Mouse (Mus musculus): ENCODE data around the gene Wnt10a. TPM values are rescaled to one million over a fixed set of nuclear protein-coding genes. Genes with fewer than 3 reads are reported as not detected.

Gene Wnt10a
- polyA plus RNA-seq, 1 experiment from 2014 or later = 0.21 TPM

DNA sequence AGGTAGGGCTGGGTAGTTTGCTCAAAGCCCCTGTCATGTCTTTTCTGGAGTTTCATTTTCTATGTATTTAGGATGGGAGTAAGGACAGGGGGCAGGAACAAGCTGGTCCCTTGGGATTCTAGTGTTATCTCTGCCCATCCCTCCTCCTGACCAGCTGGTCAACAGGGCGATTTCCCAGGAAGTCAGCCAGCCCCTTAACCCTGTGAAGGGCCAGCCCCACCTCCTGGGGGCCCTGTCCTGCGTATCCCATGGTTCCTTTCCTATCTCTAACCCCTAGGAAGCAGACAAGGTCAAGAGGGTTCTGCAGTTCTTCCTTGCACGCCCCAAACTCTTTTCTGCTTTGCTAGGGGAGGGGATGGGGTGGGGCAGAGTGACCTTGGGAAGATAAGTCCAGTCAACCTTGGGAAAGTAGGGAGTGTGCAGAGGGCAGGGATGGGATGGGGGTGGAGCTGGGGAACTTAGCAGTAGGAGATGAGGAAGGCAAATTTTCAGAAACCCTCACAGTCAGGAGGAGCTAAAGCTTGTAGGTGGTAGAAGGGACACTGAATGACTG is 12.3 kb upstream of the Wnt10a start:
- H3K9ac ChIP-seq = no peak overlapping the region
- 29% methylated on average over 3 of the region's 3 CpGs for WGBS
- no peak for ATAC-seq (ENCODE audit: low FRiP score)

DNA sequence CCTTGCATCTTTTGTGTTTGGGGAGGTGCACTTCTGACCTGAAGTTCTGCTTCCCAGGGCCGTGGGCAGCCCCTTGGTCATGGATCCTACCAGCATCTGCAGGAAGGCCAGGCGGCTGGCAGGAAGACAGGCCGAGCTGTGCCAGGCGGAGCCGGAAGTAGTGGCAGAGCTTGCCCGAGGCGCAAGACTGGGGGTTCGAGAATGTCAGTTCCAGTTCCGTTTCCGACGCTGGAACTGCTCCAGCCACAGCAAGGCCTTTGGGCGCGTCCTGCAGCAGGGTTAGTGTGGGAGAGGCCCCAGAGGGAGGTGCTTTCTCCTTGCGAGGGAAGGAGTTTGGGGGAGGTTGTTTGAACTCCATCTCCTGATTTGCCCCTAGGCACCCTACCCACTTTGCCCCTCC is 9.3 kb upstream of the Wnt10a start:
- Histone ChIP-seq H3K4me3 (replicated peaks; ENCODE audit: low read length) (no peak overlapping the region), H3K9ac (no peak overlapping the region), H3K9me3 (ENCODE audit: control insufficient read depth, low read length) (no peaks in the 10 kb centered on the region), H3K4me2 (replicated peaks) (no peak overlapping the region), H3K27ac (no peak overlapping the region), H3K4me1 (replicated peaks; ENCODE audit: control insufficient read depth, insufficient read depth, low read length) (peaks cover 6% of the 10 kb centered on the region; the same call in 1 of the 2 replicates), H3K27me3 (ENCODE audit: control insufficient read depth, insufficient read depth, low read length) (peaks cover 90% of the 10 kb centered on the region), H3K36me3 (replicated peaks; ENCODE audit: control insufficient read depth, insufficient read depth) (no peaks in the 10 kb centered on the region)
- ATAC-seq (ENCODE audit: low FRiP score) (no peak), DNase-seq (ENCODE audit: low spot score) (no peak)
- 15% methylated on average over 14 of the region's 14 CpGs for WGBS

More for the DNA sequence above, 12.3 kb upstream of the Wnt10a start:
- no peak overlapping the region for H3K4me3 ChIP-seq (replicated peaks; ENCODE audit: low read length)
- H3K27ac ChIP-seq = no peak overlapping the region
- H3K36me3 ChIP-seq (replicated peaks; ENCODE audit: control insufficient read depth, insufficient read depth) = no peaks in the 10 kb centered on the region
- H3K4me2 ChIP-seq (replicated peaks) = no peak overlapping the region
- H3K9me3 ChIP-seq (ENCODE audit: control insufficient read depth, low read length) = no peaks in the 10 kb centered on the region
- H3K27me3 ChIP-seq (ENCODE audit: control insufficient read depth, insufficient read depth, low read length) = peaks cover 92% of the 10 kb centered on the region
- peaks cover 2% of the 10 kb centered on the region; the same call in 1 of the 2 replicates for H3K4me1 ChIP-seq (replicated peaks; ENCODE audit: control insufficient read depth, insufficient read depth, low read length)
- DNase-seq (ENCODE audit: low spot score) = no peak

- peaks cover 6% of the 10 kb centered on the region; the same call in 1 of the 2 replicates for H3K4me1 ChIP-seq (replicated peaks; ENCODE audit: control insufficient read depth, insufficient read depth, low read length)
- WGBS = 4% methylated on average over 13 of the region's 13 CpGs
- H3K36me3 ChIP-seq (replicated peaks; ENCODE audit: control insufficient read depth, insufficient read depth) = no peaks in the 10 kb centered on the region
- no peak for DNase-seq (ENCODE audit: low spot score)
- no peaks in the 10 kb centered on the region for H3K9me3 ChIP-seq (ENCODE audit: control insufficient read depth, low read length)
- H3K4me2 ChIP-seq (replicated peaks) = peak overlapping the region; percentile 76
- ATAC-seq (ENCODE audit: low FRiP score) = no peak
- peaks cover 91% of the 10 kb centered on the region for H3K27me3 ChIP-seq (ENCODE audit: control insufficient read depth, insufficient read depth, low read length)
- no peak overlapping the region for H3K9ac ChIP-seq
- H3K4me3 ChIP-seq (replicated peaks; ENCODE audit: low read length) = peak overlapping the region; percentile 38
- no peak overlapping the region for H3K27ac ChIP-seq
Measured at GRCm38 (mm10) chr1:74783554-74783953, 7.8 kb upstream of the Wnt10a start.

DNA sequence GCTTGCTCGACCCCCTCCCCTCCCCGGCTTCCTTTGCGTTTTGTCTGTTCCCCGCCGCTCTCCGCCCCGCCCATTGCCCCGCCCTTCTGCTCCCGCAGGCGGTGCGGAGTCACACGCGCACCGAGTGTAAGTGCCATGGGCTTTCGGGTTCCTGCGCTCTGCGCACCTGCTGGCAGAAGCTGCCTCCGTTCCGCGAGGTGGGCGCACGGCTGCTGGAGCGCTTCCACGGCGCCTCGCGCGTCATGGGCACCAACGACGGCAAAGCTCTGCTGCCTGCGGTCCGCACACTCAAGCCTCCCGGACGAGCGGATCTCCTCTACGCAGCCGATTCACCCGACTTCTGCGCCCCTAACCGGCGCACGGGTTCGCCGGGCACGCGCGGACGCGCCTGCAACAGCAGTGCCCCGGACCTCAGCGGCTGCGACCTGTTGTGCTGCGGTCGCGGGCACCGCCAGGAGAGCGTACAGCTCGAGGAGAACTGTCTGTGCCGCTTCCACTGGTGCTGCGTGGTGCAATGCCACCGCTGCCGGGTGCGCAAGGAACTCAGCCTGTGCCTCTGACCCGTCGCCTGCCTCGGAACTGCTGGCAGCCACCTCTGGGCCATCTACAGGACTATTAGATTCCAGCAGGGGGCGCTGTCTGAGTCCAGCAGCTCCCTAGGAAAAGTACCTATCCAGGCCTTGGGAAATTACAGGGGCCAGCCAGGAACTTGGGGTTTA is 7.1 kb upstream of the Wnt10a start:
- Histone ChIP-seq H3K4me2 (replicated peaks) (peak overlapping the region; percentile 76), H3K4me1 (replicated peaks; ENCODE audit: control insufficient read depth, insufficient read depth, low read length) (peaks cover 6% of the 10 kb centered on the region; the same call in 1 of the 2 replicates), H3K9me3 (ENCODE audit: control insufficient read depth, low read length) (no peaks in the 10 kb centered on the region), H3K4me3 (replicated peaks; ENCODE audit: low read length) (peak overlapping the region; percentile 38), H3K36me3 (replicated peaks; ENCODE audit: control insufficient read depth, insufficient read depth) (no peaks in the 10 kb centered on the region), H3K9ac (no peak overlapping the region), H3K27ac (no peak overlapping the region), H3K27me3 (ENCODE audit: control insufficient read depth, insufficient read depth, low read length) (peaks cover 92% of the 10 kb centered on the region)
- DNase-seq (ENCODE audit: low spot score) (peak; percentile 61), ATAC-seq (ENCODE audit: low FRiP score) (no peak)
- under 1% methylated on average over 66 of the region's 67 CpGs for WGBS

DNA sequence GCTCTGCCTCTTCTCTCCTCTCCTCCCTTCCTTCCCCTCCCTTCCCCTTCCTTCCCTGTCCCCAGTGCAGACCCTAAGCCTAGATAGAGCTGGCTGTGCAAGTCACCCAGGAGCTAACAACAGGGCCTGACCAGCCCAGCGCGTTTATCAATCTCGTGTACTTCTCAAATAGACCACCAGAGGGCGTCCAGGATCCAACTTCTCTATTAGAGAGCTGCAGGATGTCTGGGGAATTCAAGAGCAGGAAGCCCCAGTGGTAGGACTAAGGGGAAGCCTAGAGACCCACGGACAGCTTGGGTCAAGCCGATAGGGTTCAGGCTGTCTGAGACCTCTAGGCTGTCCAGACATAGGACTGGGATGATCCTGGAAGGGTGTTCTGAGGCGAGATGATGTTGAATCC is 3.5 kb upstream of the Wnt10a start:
- DNase-seq (ENCODE audit: low spot score) = peak; percentile 89
- H3K4me1 ChIP-seq (replicated peaks; ENCODE audit: control insufficient read depth, insufficient read depth, low read length) = peaks cover 18% of the 10 kb centered on the region
- peaks cover 95% of the 10 kb centered on the region for H3K27me3 ChIP-seq (ENCODE audit: control insufficient read depth, insufficient read depth, low read length)
- H3K4me2 ChIP-seq (replicated peaks) = no peak overlapping the region
- H3K27ac ChIP-seq = no peak overlapping the region
- H3K9ac ChIP-seq = no peak overlapping the region
- ATAC-seq (ENCODE audit: low FRiP score) = peak; percentile 37
- H3K36me3 ChIP-seq (replicated peaks; ENCODE audit: control insufficient read depth, insufficient read depth) = no peaks in the 10 kb centered on the region
- WGBS = 6% methylated on average over 7 of the region's 7 CpGs
- H3K4me3 ChIP-seq (replicated peaks; ENCODE audit: low read length) = no peak overlapping the region
- H3K9me3 ChIP-seq (ENCODE audit: control insufficient read depth, low read length) = no peaks in the 10 kb centered on the region

GRCm38 (mm10) chr1:74788603-74789176 is 2.6 kb upstream of the Wnt10a start:
- Histone ChIP-seq H3K27ac (no peak overlapping the region), H3K27me3 (ENCODE audit: control insufficient read depth, insufficient read depth, low read length) (peaks cover 95% of the 10 kb centered on the region), H3K36me3 (replicated peaks; ENCODE audit: control insufficient read depth, insufficient read depth) (no peaks in the 10 kb centered on the region), H3K4me2 (replicated peaks) (no peak overlapping the region), H3K4me3 (replicated peaks; ENCODE audit: low read length) (no peak overlapping the region), H3K9me3 (ENCODE audit: control insufficient read depth, low read length) (no peaks in the 10 kb centered on the region), H3K4me1 (replicated peaks; ENCODE audit: control insufficient read depth, insufficient read depth, low read length) (peaks cover 18% of the 10 kb centered on the region), H3K9ac (no peak overlapping the region)
- 15% methylated on average over 6 of the region's 6 CpGs for WGBS
- ATAC-seq (ENCODE audit: low FRiP score) (no peak), DNase-seq (ENCODE audit: low spot score) (no peak)

DNA sequence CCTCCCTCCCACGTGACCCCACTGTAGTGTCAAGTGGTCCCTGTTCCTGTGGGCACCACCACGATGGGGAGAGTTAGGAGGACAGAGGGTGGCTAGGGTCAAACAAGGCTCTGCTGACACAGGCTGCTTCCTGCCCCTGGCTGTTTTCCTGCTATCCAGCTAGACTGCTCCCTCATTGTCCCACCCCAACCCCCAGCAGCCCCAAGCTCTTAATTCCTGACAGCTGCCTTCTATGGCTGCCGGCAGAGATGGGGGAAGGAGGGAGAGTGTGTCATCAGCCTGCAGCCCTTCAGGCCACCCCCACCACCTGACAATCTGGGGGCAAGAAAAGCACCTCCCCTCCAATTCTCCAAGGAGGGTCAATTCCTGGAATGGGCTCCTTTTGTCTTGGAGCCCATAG is 1.2 kb upstream of the Wnt10a start:
- H3K9ac ChIP-seq = no peak overlapping the region
- H3K4me1 ChIP-seq (replicated peaks; ENCODE audit: control insufficient read depth, insufficient read depth, low read length) = peaks cover 18% of the 10 kb centered on the region
- 3% methylated on average over 3 of the region's 3 CpGs for WGBS
- peaks cover 95% of the 10 kb centered on the region for H3K27me3 ChIP-seq (ENCODE audit: control insufficient read depth, insufficient read depth, low read length)
- no peak overlapping the region for H3K4me2 ChIP-seq (replicated peaks)
- no peak for ATAC-seq (ENCODE audit: low FRiP score)
- no peak overlapping the region for H3K27ac ChIP-seq
- no peaks in the 10 kb centered on the region for H3K36me3 ChIP-seq (replicated peaks; ENCODE audit: control insufficient read depth, insufficient read depth)
- no peak overlapping the region for H3K4me3 ChIP-seq (replicated peaks; ENCODE audit: low read length)
- no peaks in the 10 kb centered on the region for H3K9me3 ChIP-seq (ENCODE audit: control insufficient read depth, low read length)
- DNase-seq (ENCODE audit: low spot score) = no peak

DNA sequence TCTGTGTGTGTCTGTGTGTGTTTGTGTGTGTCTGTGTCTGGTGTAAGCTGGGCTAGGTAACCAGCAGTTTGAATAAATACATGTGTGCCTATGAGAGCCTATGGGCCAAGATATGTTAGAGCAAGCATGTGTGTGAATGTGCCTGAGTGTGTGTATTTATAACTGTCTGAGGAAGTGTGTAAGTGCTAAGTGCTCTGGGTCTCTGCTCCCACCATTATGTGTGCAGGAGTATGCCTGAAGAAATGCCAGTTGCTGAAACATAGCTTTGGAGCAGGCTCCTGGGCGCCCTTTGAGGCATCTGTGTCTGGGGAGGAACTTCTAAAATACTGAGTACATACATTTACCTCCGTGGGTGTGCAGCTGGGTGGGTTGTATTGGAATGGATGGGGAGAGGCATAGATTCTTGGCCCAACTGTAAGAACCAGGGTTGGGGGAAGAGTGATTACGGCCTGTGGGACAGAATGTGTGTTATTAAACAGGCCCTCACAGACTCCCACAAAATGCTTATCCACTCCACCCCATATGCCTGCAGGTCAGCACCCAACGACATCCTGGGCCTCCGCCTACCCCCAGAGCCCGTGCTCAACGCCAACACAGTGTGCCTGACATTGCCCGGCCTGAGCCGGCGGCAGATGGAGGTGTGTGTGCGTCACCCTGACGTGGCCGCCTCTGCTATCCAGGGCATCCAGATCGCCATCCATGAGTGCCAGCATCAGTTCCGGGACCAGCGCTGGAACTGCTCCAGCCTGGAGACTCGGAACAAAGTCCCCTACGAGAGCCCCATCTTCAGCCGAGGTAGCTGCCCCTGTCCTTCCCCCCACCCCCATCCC is 1.7 kb downstream of the Wnt10a start:
- H3K36me3 ChIP-seq (replicated peaks; ENCODE audit: control insufficient read depth, insufficient read depth) = no peaks in the 10 kb centered on the region
- peaks cover 20% of the 10 kb centered on the region for H3K4me1 ChIP-seq (replicated peaks; ENCODE audit: control insufficient read depth, insufficient read depth, low read length)
- 9% methylated on average over 19 of the region's 19 CpGs for WGBS
- H3K27me3 ChIP-seq (ENCODE audit: control insufficient read depth, insufficient read depth, low read length) = peaks cover 96% of the 10 kb centered on the region
- ATAC-seq (ENCODE audit: low FRiP score) (no peak), DNase-seq (ENCODE audit: low spot score) (no peak)
- H3K4me3 ChIP-seq (replicated peaks; ENCODE audit: low read length) = no peak overlapping the region
- H3K4me2 ChIP-seq (replicated peaks) = no peak overlapping the region
- H3K27ac ChIP-seq = no peak overlapping the region
- H3K9me3 ChIP-seq (ENCODE audit: control insufficient read depth, low read length) = no peaks in the 10 kb centered on the region
- H3K9ac ChIP-seq = no peak overlapping the region
